In genomic region chr9:57268575-57268974, GRCm38 (mm10) we compare ENCODE assay signal across 13 mouse cellular contexts. TPM values are rescaled to one million over a fixed set of nuclear protein-coding genes. Genes with fewer than 3 reads are reported as not detected.
A peak's percentile ranks its signal among the peaks of the same experiment; 100 is the strongest.
DNase-seq lines count a peak whose midpoint lies in the region; ATAC-seq and TF ChIP-seq lines count a peak whose summit lies in the region.
"Had no signal": no experiment of that assay in that cellular context is flagged by ENCODE, and none has a peak within 500 bp of the region (broad histone marks: within the 10 kb centered on the region; RNA-seq: fewer than 3 reads in every experiment).

No protein-coding gene starts in this region.

- no peaks in the 10 kb centered on the region for H3K36me3 ChIP-seq in kidney, postnatal 0 days (ENCODE audit: insufficient read depth, low read length)
- H3K36me3 ChIP-seq: heart, embryonic 15.5 days had no signal

- H3K9me3 ChIP-seq in kidney, postnatal 0 days (replicated peaks; ENCODE audit: low read length) = no peaks in the 10 kb centered on the region
- H3K9me3 ChIP-seq: heart, embryonic 15.5 days had no signal

- H3K4me2 ChIP-seq in kidney, postnatal 0 days (ENCODE audit: low read length) = no peak overlapping the region
- H3K4me2 ChIP-seq: heart, embryonic 15.5 days had no signal

- 31% methylated on average over 3 of the region's 3 CpGs for WGBS in kidney, postnatal 0 days

- H3K9ac ChIP-seq in kidney, postnatal 0 days (ENCODE audit: low read depth, low read length) = no peak overlapping the region
- H3K9ac ChIP-seq: heart, embryonic 15.5 days had no signal

- DNase-seq in kidney, postnatal 0 days (ENCODE audit: low spot score) = no peak
- no peak for DNase-seq in kidney, adult 8-10 months
- no peak for DNase-seq in cerebellum, postnatal 36 days
- DNase-seq in adrenal gland, postnatal 4 days (ENCODE audit: low spot score in 2 of 2) = no peak

- H3K4me3 ChIP-seq in kidney, postnatal 0 days (replicated peaks; ENCODE audit: low read depth, low read length) = no peak overlapping the region
- H3K4me3 ChIP-seq: heart, embryonic 15.5 days had no signal

- H3K4me1 ChIP-seq in kidney, postnatal 0 days (replicated peaks; ENCODE audit: insufficient read depth, low read length) = peaks cover 9% of the 10 kb centered on the region

- no peak overlapping the region for H3K27ac ChIP-seq in kidney, postnatal 0 days
- H3K27ac ChIP-seq: heart, embryonic 15.5 days had no signal

- H3K27me3 ChIP-seq in kidney, postnatal 0 days (ENCODE audit: insufficient read depth, low read length) = no peaks in the 10 kb centered on the region
- H3K27me3 ChIP-seq: Patski had no signal

- 0 out of 2 replicates have a peak, but pooled peaks have one; percentile 4 for TF ChIP-seq CTCF in kidney, postnatal 0 days (IDR thresholded peaks at IDR 0.05; ENCODE audit: low read depth)

- ATAC-seq in kidney, postnatal 0 days (replicated peaks; ENCODE audit: low FRiP score, low read depth) = no peak
- peak; percentile 44 for ATAC-seq in CD4-positive, CD25-positive, alpha-beta regulatory T cell, adult 4 months
- peak; percentile 35 for ATAC-seq in activated CD4-positive, CD25-positive, alpha-beta regulatory T cell, adult 4 months
- ATAC-seq in megakaryocyte progenitor cell, adult 5-6 weeks (replicated peaks; ENCODE audit: poor library complexity) = peak; percentile 33
- ATAC-seq: Patski had no signal

RNA-seq across cellular contexts. Expression of gene 1700017B05Rik, which starts 6.2 kb away (rescaled TPM):
- polyA plus RNA-seq in kidney, postnatal 0 days (2015; fragmentation: Nextera tagmentation; extraction: Ambion mirVana) = 13.1 and 13.6 TPM in 2 replicates
- polyA plus RNA-seq in CD4-positive, CD25-positive, alpha-beta regulatory T cell, adult 4 months (2017; shearing (Covaris generic)) = 10 to 100 TPM; 15.1 to 22.6 TPM
- polyA plus RNA-seq in activated CD4-positive, CD25-positive, alpha-beta regulatory T cell, adult 4 months (2017; shearing (Covaris generic)) = 10 to 100 TPM; 14.7 to 22.8 TPM
- 33.8 and 42.4 TPM in 2 replicates for total RNA-seq in megakaryocyte progenitor cell, adult 5-6 weeks (2015)
- total RNA-seq in megakaryocyte progenitor cell, adult 5-6 weeks (2017) = 17.8 and 25.6 TPM in 2 replicates
- total RNA-seq in adrenal gland, postnatal 4 days (2021) = 10 to 100 TPM; 73.3 to 79.1 TPM

RNA-seq across cellular contexts. Expression of gene Trcg1, which starts 32.2 kb away (rescaled TPM):
- 0.04 TPM in 1 of 2 replicates, not detected in the other for polyA plus RNA-seq in kidney, postnatal 0 days (2015; fragmentation: Nextera tagmentation; extraction: Ambion mirVana)
- polyA plus RNA-seq in CD4-positive, CD25-positive, alpha-beta regulatory T cell, adult 4 months (2017; shearing (Covaris generic)) = not detected
- polyA plus RNA-seq in activated CD4-positive, CD25-positive, alpha-beta regulatory T cell, adult 4 months (2017; shearing (Covaris generic)) = not detected
- total RNA-seq in megakaryocyte progenitor cell, adult 5-6 weeks (2015) = not detected in 2 replicates
- not detected in 2 replicates for total RNA-seq in megakaryocyte progenitor cell, adult 5-6 weeks (2017)
- not detected for total RNA-seq in adrenal gland, postnatal 4 days (2021)
- total RNA-seq: left cerebral cortex, postnatal 25 days; monocyte, adult 5-6 weeks had no signal
- polyA plus RNA-seq: heart, embryonic 15.5 days; kidney, embryonic 14.5 days; Patski; thymus, postnatal 0 days had no signal
